Mouse (Mus musculus): ENCODE measurements around the gene Sin3a. TPM values are rescaled to one million over a fixed set of nuclear protein-coding genes. Genes with fewer than 3 reads are reported as not detected.

The Sin3a gene
- polyA plus RNA-seq, 1 experiment = 7.7 TPM

GRCm38 (mm10) chr9:57076701-57077660 is 5.1 kb downstream of the Sin3a start:
- no peak for TF ChIP-seq GATA1 (IDR thresholded peaks at IDR 0.05; ENCODE audit: low read length)

GRCm38 (mm10) chr9:57082236-57082635 is 10.4 kb downstream of the Sin3a start:
- TF ChIP-seq GATA1 (IDR thresholded peaks at IDR 0.05; ENCODE audit: low read length) = no peak

GRCm38 (mm10) chr9:57117261-57117755 is 45.5 kb downstream of the Sin3a start:
- no peak for TF ChIP-seq GATA1 (IDR thresholded peaks at IDR 0.05; ENCODE audit: low read length)

GRCm38 (mm10) chr9:57129641-57130040 is 57.8 kb downstream of the Sin3a start:
- TF ChIP-seq GATA1 (IDR thresholded peaks at IDR 0.05; ENCODE audit: low read length) = no peak

GRCm38 (mm10) chr9:57130577-57131433 is 59.0 kb downstream of the Sin3a start, which contains the start of gene Man2c1:
Gene Man2c1 (plus strand): TSS chr9:57130690.
- no peak for TF ChIP-seq GATA1 (IDR thresholded peaks at IDR 0.05; ENCODE audit: low read length)

GRCm38 (mm10) chr9:57137246-57137645 is 65.4 kb downstream of the Sin3a start:
- no peak for TF ChIP-seq GATA1 (IDR thresholded peaks at IDR 0.05; ENCODE audit: low read length)

- no peak for TF ChIP-seq GATA1 (IDR thresholded peaks at IDR 0.05; ENCODE audit: low read length)
These were observed 65.9 kb downstream of the Sin3a start for GRCm38 (mm10) chr9:57137777-57138176.

GRCm38 (mm10) chr9:57138507-57138906 is 66.7 kb downstream of the Sin3a start:
- TF ChIP-seq GATA1 (IDR thresholded peaks at IDR 0.05; ENCODE audit: low read length) = no peak

GRCm38 (mm10) chr9:57139110-57139509 is 67.3 kb downstream of the Sin3a start:
- TF ChIP-seq GATA1 (IDR thresholded peaks at IDR 0.05; ENCODE audit: low read length) = no peak

- TF ChIP-seq GATA1 (IDR thresholded peaks at IDR 0.05; ENCODE audit: low read length) = no peak
These were observed 67.7 kb downstream of the Sin3a start for GRCm38 (mm10) chr9:57139571-57139970.

GRCm38 (mm10) chr9:57141417-57142353 is 69.8 kb downstream of the Sin3a start:
- TF ChIP-seq GATA1 (IDR thresholded peaks at IDR 0.05; ENCODE audit: low read length) = no peak

GRCm38 (mm10) chr9:57143212-57143611 is 71.4 kb downstream of the Sin3a start:
- no peak for TF ChIP-seq GATA1 (IDR thresholded peaks at IDR 0.05; ENCODE audit: low read length)

- TF ChIP-seq GATA1 (IDR thresholded peaks at IDR 0.05; ENCODE audit: low read length) = no peak
These were observed 73.0 kb downstream of the Sin3a start for GRCm38 (mm10) chr9:57144830-57145229.

GRCm38 (mm10) chr9:57146451-57147066 is 74.7 kb downstream of the Sin3a start:
- TF ChIP-seq GATA1 (IDR thresholded peaks at IDR 0.05; ENCODE audit: low read length) = no peak
